Mouse (Mus musculus) splenic B cell, adult 2 months (primary cell): ENCODE data around the gene Sptbn4.

ENCODE experiments used
- DNase-seq: peaks from one replicate; pipeline ENCODE4 v3.0.0-alpha.2; 2011; ENCODE audit warnings: low read depth, low spot score
- H3K27me3 ChIP-seq: 2 replicates; pipeline ENCODE4 v1.6.1; 2012; ENCODE audit warnings: mild to moderate bottlenecking, low read length, moderate library complexity, mixed read lengths; ENCODE audit not compliant: control insufficient read depth, poor library complexity, insufficient read depth, severe bottlenecking
- H3K36me3 ChIP-seq: 2 replicates; pipeline ENCODE4 v1.6.1; 2012; ENCODE audit warnings: mild to moderate bottlenecking, low read length, moderate library complexity, mixed read lengths; ENCODE audit not compliant: control insufficient read depth, poor library complexity, insufficient read depth, severe bottlenecking

Gene Sptbn4

DNA sequence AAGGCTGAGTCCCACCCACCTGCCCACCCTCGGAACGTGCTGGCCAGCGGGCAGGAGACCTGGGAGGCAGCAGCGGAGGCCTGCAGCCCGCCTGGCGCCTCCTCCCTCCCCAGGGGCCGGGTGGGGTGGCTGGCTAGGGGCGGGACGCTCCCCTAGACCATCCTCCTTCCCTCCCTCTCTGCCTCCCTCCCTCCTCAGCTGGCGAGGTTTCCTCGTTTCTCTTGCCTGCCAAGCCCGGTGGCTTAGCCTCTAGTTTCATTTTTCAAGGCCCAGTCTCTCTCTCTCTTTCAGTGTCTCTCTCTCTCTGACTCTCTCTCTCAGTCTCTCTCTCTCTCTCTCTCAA, 34.1 kb upstream of the Sptbn4 start:
- Histone ChIP-seq H3K27me3 (no peaks in the 10 kb centered on the region), H3K36me3 (no peaks in the 10 kb centered on the region)
- DNase-seq: peak; percentile 73

GRCm38 (mm10) chr7:27480927-27481626, 33.6 kb upstream of the Sptbn4 start:
- DNase-seq: no peak
- H3K36me3 ChIP-seq: peaks cover 3% of the 10 kb centered on the region; the same call in 1 of the 2 replicates

GRCm38 (mm10) chr7:27480506-27480905, 33.0 kb upstream of the Sptbn4 start:
- DNase-seq: no peak
- Histone ChIP-seq H3K36me3 (peaks cover 3% of the 10 kb centered on the region; the same call in 1 of the 2 replicates), H3K27me3 (no peaks in the 10 kb centered on the region)

More at GRCm38 (mm10) chr7:27480927-27481626, 33.6 kb upstream of the Sptbn4 start:
- no peaks in the 10 kb centered on the region for H3K27me3 ChIP-seq

DNA sequence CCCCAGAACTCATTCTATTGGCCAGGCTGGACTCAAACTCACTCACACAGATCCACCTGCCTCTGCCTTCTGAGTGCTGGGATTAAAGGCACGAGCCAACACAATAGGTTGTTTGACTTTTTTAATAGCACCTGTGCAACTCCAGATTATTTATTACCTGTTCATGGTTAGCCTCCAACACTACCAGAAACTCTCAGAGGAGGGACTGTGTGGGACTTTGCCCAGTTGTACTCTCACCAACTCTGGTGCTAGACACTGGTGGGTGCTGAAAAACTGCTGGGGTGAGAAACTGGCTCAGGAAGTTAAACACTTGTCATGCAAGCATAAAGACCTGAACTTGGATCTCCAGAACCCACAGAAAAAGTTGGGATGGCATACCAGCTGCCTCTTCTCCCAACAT, 32.3 kb upstream of the Sptbn4 start:
- no peak for DNase-seq
- Histone ChIP-seq H3K36me3 (peaks cover 3% of the 10 kb centered on the region; the same call in 1 of the 2 replicates), H3K27me3 (no peaks in the 10 kb centered on the region)

DNA sequence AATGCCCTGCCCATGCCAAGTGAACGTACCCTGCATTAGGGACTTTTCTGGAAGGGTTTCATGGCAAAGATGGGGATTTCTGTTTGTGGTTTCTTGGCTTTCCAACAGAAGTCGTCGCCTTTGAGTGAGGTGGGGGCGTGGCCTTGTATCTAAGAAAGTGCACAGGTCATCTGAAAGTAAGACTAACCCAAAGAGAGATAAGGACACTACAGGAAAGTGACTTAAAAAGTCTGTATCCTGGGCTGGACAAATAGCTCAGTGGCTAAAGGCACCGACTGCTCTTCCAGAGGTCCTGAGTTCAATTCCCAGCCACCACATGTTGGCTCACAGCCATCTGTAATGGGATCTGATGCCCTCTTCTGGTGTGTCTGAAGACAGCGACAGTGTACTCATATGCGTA, 31.1 kb upstream of the Sptbn4 start:
- Histone ChIP-seq H3K36me3 (peaks cover 3% of the 10 kb centered on the region; the same call in 1 of the 2 replicates), H3K27me3 (no peaks in the 10 kb centered on the region)
- no peak for DNase-seq

- DNase-seq: no peak
- Histone ChIP-seq H3K36me3 (peaks cover 3% of the 10 kb centered on the region; the same call in 1 of the 2 replicates), H3K27me3 (no peaks in the 10 kb centered on the region)
Observed at GRCm38 (mm10) chr7:27476098-27476635, 28.7 kb upstream of the Sptbn4 start.

- Histone ChIP-seq H3K27me3 (no peaks in the 10 kb centered on the region), H3K36me3 (peaks cover 3% of the 10 kb centered on the region; the same call in 1 of the 2 replicates)
- DNase-seq: no peak
Observed at GRCm38 (mm10) chr7:27475596-27475995, 28.1 kb upstream of the Sptbn4 start.

- no peaks in the 10 kb centered on the region for H3K27me3 ChIP-seq
- DNase-seq: peak; percentile 99
- H3K36me3 ChIP-seq: peaks cover 3% of the 10 kb centered on the region; the same call in 1 of the 2 replicates
Observed at GRCm38 (mm10) chr7:27474490-27474954, 27.0 kb upstream of the Sptbn4 start.

GRCm38 (mm10) chr7:27473835-27474489, 26.5 kb upstream of the Sptbn4 start:
- no peak for DNase-seq
- Histone ChIP-seq H3K36me3 (peaks cover 3% of the 10 kb centered on the region; the same call in 1 of the 2 replicates), H3K27me3 (no peaks in the 10 kb centered on the region)

DNA sequence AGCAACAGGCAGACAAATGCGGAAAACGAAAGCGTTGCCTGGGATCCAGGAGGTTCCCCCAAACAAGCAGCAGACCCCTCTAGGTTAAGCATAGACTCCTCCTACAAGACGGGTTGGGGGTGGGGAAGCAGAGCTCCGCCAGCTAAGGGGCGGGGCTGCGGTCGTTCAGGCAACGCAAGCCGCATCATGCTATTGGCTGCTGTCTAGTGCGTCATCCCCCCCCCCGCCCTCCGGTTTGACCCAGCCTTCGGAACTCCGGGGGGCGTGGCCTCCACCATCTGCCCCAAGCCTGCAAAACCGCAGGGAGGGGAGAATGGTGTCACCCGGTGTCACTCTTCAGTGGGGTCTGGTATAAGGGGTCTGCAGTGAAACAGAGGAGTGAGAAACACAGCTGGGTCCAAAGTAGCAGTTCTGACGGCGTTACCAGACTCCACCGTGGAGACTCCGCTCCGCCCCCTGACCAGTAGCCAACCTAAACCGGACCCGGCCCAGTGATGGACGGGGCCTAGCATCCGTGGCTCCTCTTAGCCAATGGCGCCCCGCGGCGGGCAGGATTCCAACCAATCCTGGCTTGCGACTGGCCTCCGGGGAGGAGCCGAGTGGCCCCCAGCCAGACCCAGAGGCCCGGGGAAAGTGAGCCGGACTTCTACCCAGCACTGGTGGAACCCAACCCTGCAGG, 25.8 kb upstream of the Sptbn4 start, which contains the start of gene Sertad3:
Gene Sertad3, plus strand, starts transcription at position 613 of the 679 bp plus-strand sequence.
- Histone ChIP-seq H3K27me3 (no peaks in the 10 kb centered on the region), H3K36me3 (peaks cover 3% of the 10 kb centered on the region; the same call in 1 of the 2 replicates)
- peak; percentile 98 for DNase-seq

GRCm38 (mm10) chr7:27472596-27472995, 25.1 kb upstream of the Sptbn4 start:
- Histone ChIP-seq H3K27me3 (no peaks in the 10 kb centered on the region), H3K36me3 (peaks cover 3% of the 10 kb centered on the region; the same call in 1 of the 2 replicates)
- DNase-seq: peak; percentile 64

DNA sequence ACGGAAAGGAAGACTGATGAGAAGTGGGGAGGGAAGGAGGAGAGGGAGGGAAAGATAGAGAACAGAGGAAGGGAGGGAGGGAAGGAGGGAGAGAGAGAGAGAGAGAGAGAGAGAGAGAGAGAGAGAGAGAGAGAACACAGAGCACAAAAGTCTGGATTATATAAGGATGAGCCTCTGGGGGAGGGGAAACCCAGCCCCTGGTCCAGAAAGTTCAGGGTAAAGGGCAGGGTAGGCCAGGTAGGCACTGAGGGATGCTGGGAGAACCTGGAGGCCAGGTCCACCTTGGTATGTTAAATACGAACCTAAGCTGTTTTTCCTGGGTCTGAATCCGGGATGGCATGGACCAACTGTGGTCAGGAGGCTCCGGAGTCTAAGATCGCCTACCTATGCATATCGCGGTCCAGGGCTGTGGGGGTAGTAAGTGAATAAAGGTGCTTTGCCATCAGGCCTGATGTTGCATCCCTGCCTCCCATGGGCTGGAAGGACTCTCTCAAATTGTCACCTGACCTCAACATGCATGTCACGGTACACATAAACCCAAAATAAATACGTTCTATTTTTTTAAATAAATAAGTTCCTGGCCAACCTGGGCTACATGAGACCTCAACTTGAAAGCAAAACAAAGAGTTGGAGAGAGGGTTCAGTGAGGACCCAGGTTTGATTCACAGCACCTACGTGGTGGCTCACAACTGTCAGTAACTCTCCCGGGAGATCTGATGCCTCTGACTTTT, 24.1 kb upstream of the Sptbn4 start:
- H3K27me3 ChIP-seq: no peaks in the 10 kb centered on the region
- peaks cover 3% of the 10 kb centered on the region; the same call in 1 of the 2 replicates for H3K36me3 ChIP-seq
- no peak for DNase-seq

DNA sequence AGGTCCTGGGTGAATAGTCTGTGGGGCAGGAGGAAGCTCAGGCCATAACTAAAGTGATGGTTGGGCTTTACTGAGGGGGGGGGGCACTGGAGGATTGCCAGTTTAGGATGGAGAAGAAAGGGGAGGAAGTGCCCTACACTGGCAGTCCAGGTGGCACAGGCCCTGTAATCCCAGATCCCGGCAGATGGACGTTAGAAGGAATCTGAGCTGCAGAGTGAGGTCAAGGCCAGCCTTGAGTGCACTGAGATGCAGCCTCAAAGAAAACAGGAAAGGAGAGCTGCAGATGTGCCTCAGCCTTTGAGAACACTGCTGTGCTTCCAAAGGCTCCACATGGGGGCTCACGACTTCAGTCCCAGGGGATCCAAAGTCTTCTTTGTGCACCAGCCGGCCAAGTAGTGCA, 20.2 kb upstream of the Sptbn4 start:
- H3K36me3 ChIP-seq: no peaks in the 10 kb centered on the region
- H3K27me3 ChIP-seq: no peaks in the 10 kb centered on the region
- DNase-seq: no peak

DNA sequence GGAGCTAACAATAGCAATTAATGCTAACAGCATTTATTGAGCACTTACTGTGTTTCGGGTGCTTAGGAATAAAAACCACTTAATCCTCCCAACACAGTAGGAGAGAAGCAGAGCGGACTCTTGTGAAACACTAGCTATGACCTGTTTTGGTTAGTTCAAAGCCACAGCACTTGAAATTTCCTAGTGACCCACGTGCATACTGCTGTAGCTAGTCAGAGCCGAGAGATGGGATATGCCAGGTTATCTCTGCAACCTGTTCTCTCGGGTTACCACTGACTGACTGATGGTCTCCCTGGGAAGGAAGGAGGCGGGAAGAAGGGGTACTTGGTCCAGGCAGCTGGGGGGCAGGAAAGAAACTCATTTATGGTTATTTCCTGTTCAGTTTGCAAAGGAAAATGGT, 13.0 kb upstream of the Sptbn4 start:
- no peak for DNase-seq
- Histone ChIP-seq H3K27me3 (no peaks in the 10 kb centered on the region), H3K36me3 (peaks cover 4% of the 10 kb centered on the region; the same call in 1 of the 2 replicates)
